8 mouse cellular contexts compared by ENCODE assay signal in genomic region chr10:34282420-34283238, GRCm38 (mm10). TPM values are rescaled to one million over a fixed set of nuclear protein-coding genes. Genes with fewer than 3 reads are reported as not detected.
DNase-seq lines count a peak whose midpoint lies in the region; ATAC-seq and TF ChIP-seq lines count a peak whose summit lies in the region.

No protein-coding gene starts in this region.

- TF ChIP-seq POLR2A in ES-Bruce4 (IDR thresholded peaks at IDR 0.05; ENCODE audit: insufficient read depth, low read length), result no peak

- no peak for TF ChIP-seq CTCF in ES-Bruce4 (IDR thresholded peaks at IDR 0.05; ENCODE audit: low read depth, low read length)

- H3K9ac ChIP-seq in ES-Bruce4 (ENCODE audit: low read depth, poor library complexity, severe bottlenecking), result peak overlapping the region; percentile 87
- H3K9ac ChIP-seq in embryonic facial prominence, embryonic 14.5 days (ENCODE audit: low read depth, low read length), result peak overlapping the region; percentile 94
- peak overlapping the region; percentile 99 for H3K9ac ChIP-seq in heart, embryonic 13.5 days
- peak overlapping the region; percentile 97 for H3K9ac ChIP-seq in kidney, embryonic 16.5 days (replicated peaks; ENCODE audit: low read length)
- peak overlapping the region; percentile 99 for H3K9ac ChIP-seq in liver, embryonic 16.5 days (ENCODE audit: low read depth, low read length)
- peak overlapping the region; percentile 97 for H3K9ac ChIP-seq in neural tube, embryonic 12.5 days

- H3K36me3 ChIP-seq in ES-Bruce4 (ENCODE audit: control insufficient read depth, insufficient read depth, low read length, poor library complexity, severe bottlenecking), result peaks cover 7% of the 10 kb centered on the region
- H3K36me3 ChIP-seq in embryonic facial prominence, embryonic 14.5 days (ENCODE audit: control insufficient read depth, insufficient read depth, low read length), result peaks cover 17% of the 10 kb centered on the region
- H3K36me3 ChIP-seq in heart, embryonic 13.5 days, result peaks cover 13% of the 10 kb centered on the region
- peaks cover 5% of the 10 kb centered on the region; the same call in 1 of the 2 replicates for H3K36me3 ChIP-seq in kidney, embryonic 16.5 days (ENCODE audit: insufficient read depth, low read length)
- H3K36me3 ChIP-seq in liver, embryonic 16.5 days (ENCODE audit: control insufficient read depth, insufficient read depth), result peaks cover 5% of the 10 kb centered on the region
- H3K36me3 ChIP-seq in neural tube, embryonic 12.5 days, result peaks cover 6% of the 10 kb centered on the region

- peak; percentile 62 for DNase-seq in adrenal gland, postnatal 25 days
- DNase-seq in embryonic facial prominence, embryonic 14.5 days (ENCODE audit: low spot score), result peak; percentile 30
- DNase-seq in thymus, postnatal 25 days, result no peak

- ATAC-seq in embryonic facial prominence, embryonic 14.5 days (ENCODE audit: low read depth), result peak; percentile 19
- ATAC-seq in heart, embryonic 13.5 days (ENCODE audit: extremely low read depth, insufficient number of reproducible peaks, low FRiP score, low TSS enrichment), result peak; percentile 60
- peak; percentile 57 for ATAC-seq in kidney, embryonic 16.5 days (ENCODE audit: low FRiP score, low TSS enrichment)
- ATAC-seq in liver, embryonic 16.5 days (ENCODE audit: low read depth), result peak; percentile 37
- ATAC-seq in neural tube, embryonic 12.5 days (ENCODE audit: low FRiP score, low read depth), result peak; percentile 52

- H3K4me1 ChIP-seq in ES-Bruce4 (ENCODE audit: control insufficient read depth, insufficient read depth, low read length), result no peaks in the 10 kb centered on the region
- H3K4me1 ChIP-seq in embryonic facial prominence, embryonic 14.5 days (ENCODE audit: control insufficient read depth, insufficient read depth, low read length), result peaks cover 18% of the 10 kb centered on the region
- H3K4me1 ChIP-seq in heart, embryonic 13.5 days, result peaks cover 27% of the 10 kb centered on the region
- H3K4me1 ChIP-seq in kidney, embryonic 16.5 days (ENCODE audit: insufficient read depth, low read length), result peaks cover 18% of the 10 kb centered on the region
- peaks cover 13% of the 10 kb centered on the region for H3K4me1 ChIP-seq in liver, embryonic 16.5 days (ENCODE audit: control insufficient read depth, low read depth, low read length)
- H3K4me1 ChIP-seq in neural tube, embryonic 12.5 days, result peaks cover 13% of the 10 kb centered on the region

- no peaks in the 10 kb centered on the region for H3K27me3 ChIP-seq in ES-Bruce4 (ENCODE audit: control insufficient read depth, insufficient read depth, low read length, poor library complexity, severe bottlenecking)
- H3K27me3 ChIP-seq in embryonic facial prominence, embryonic 14.5 days (replicated peaks; ENCODE audit: control insufficient read depth, insufficient read depth, low read length), result no peaks in the 10 kb centered on the region
- H3K27me3 ChIP-seq in heart, embryonic 13.5 days (replicated peaks), result no peaks in the 10 kb centered on the region
- no peaks in the 10 kb centered on the region for H3K27me3 ChIP-seq in kidney, embryonic 16.5 days (ENCODE audit: insufficient read depth, low read length)
- H3K27me3 ChIP-seq in liver, embryonic 16.5 days (ENCODE audit: control insufficient read depth, insufficient read depth, low read depth, low read length), result no peaks in the 10 kb centered on the region
- no peaks in the 10 kb centered on the region for H3K27me3 ChIP-seq in neural tube, embryonic 12.5 days (replicated peaks)

- no peak for TF ChIP-seq EP300 in ES-Bruce4 (IDR thresholded peaks at IDR 0.05; ENCODE audit: insufficient read depth, low read depth, low read length)

- H3K4me3 ChIP-seq in ES-Bruce4 (ENCODE audit: low read depth, low read length), result peak overlapping the region; percentile 88
- peak overlapping the region; percentile 86 for H3K4me3 ChIP-seq in embryonic facial prominence, embryonic 14.5 days (ENCODE audit: low read depth, low read length)
- peak overlapping the region; percentile 97 for H3K4me3 ChIP-seq in heart, embryonic 13.5 days
- H3K4me3 ChIP-seq in kidney, embryonic 16.5 days (ENCODE audit: low read length), result peak overlapping the region; percentile 98
- peak overlapping the region; percentile 97 for H3K4me3 ChIP-seq in liver, embryonic 16.5 days (ENCODE audit: low read depth, low read length)
- H3K4me3 ChIP-seq in neural tube, embryonic 12.5 days, result peak overlapping the region; percentile 96

- no peaks in the 10 kb centered on the region for H3K9me3 ChIP-seq in ES-Bruce4 (replicated peaks; ENCODE audit: control insufficient read depth, insufficient read depth, low read length, poor library complexity, severe bottlenecking)
- H3K9me3 ChIP-seq in embryonic facial prominence, embryonic 14.5 days (ENCODE audit: control insufficient read depth, low read length), result no peaks in the 10 kb centered on the region
- H3K9me3 ChIP-seq in heart, embryonic 13.5 days, result no peaks in the 10 kb centered on the region
- no peaks in the 10 kb centered on the region for H3K9me3 ChIP-seq in kidney, embryonic 16.5 days (ENCODE audit: low read length)
- H3K9me3 ChIP-seq in liver, embryonic 16.5 days (replicated peaks; ENCODE audit: control insufficient read depth, low read length), result no peaks in the 10 kb centered on the region
- H3K9me3 ChIP-seq in neural tube, embryonic 12.5 days, result no peaks in the 10 kb centered on the region

- H3K4me2 ChIP-seq in embryonic facial prominence, embryonic 14.5 days (ENCODE audit: low read depth, low read length), result peak overlapping the region; percentile 79
- H3K4me2 ChIP-seq in heart, embryonic 13.5 days, result peak overlapping the region; percentile 97
- H3K4me2 ChIP-seq in kidney, embryonic 16.5 days (replicated peaks; ENCODE audit: low read depth, low read length), result peak overlapping the region; percentile 90
- H3K4me2 ChIP-seq in liver, embryonic 16.5 days (ENCODE audit: low read depth, low read length), result peak overlapping the region; percentile 73
- H3K4me2 ChIP-seq in neural tube, embryonic 12.5 days (replicated peaks), result peak overlapping the region; percentile 86

- no peak overlapping the region for H3K27ac ChIP-seq in ES-Bruce4 (ENCODE audit: insufficient read depth, low read length)
- peak overlapping the region; percentile 86 for H3K27ac ChIP-seq in embryonic facial prominence, embryonic 14.5 days (replicated peaks; ENCODE audit: low read depth, low read length)
- peak overlapping the region; percentile 88 for H3K27ac ChIP-seq in heart, embryonic 13.5 days (replicated peaks)
- peak overlapping the region; percentile 76 for H3K27ac ChIP-seq in kidney, embryonic 16.5 days (ENCODE audit: low read length)
- peak overlapping the region; percentile 88 for H3K27ac ChIP-seq in liver, embryonic 16.5 days (ENCODE audit: low read length)
- peak overlapping the region; percentile 39; the same call in 1 of the 2 replicates for H3K27ac ChIP-seq in neural tube, embryonic 12.5 days

- 5% methylated on average over 47 of the region's 47 CpGs for WGBS in embryonic facial prominence, embryonic 14.5 days
- WGBS in heart, embryonic 13.5 days, result 3% methylated on average over 47 of the region's 47 CpGs
- WGBS in kidney, embryonic 16.5 days, result 3% methylated on average over 46 of the region's 47 CpGs
- WGBS in liver, embryonic 16.5 days (ENCODE audit: insufficient replicate concordance), result 4% methylated on average over 47 of the region's 47 CpGs
- 4% methylated on average over 47 of the region's 47 CpGs for WGBS in neural tube, embryonic 12.5 days

RNA-seq across cellular contexts. Expression of gene Tspyl1, which starts 0.6 kb away (rescaled TPM):
- polyA plus RNA-seq in ES-Bruce4 (2011; ENCODE audit: insufficient read depth, insufficient read length, low read depth, missing spikeins), result 35.3 and 36.8 TPM in 2 replicates
- 59.9 and 66.6 TPM in 2 replicates for total RNA-seq in adrenal gland, postnatal 25 days (2021)
- 43.8 and 45.7 TPM in 2 replicates for polyA plus RNA-seq in embryonic facial prominence, embryonic 14.5 days (2014; fragmentation: Nextera tagmentation; extraction: Ambion mirVana)
- polyA plus RNA-seq in heart, embryonic 13.5 days (2015; fragmentation: Nextera tagmentation; extraction: Ambion mirVana), result 67.7 and 71.6 TPM in 2 replicates
- polyA plus RNA-seq in kidney, embryonic 16.5 days (2015; fragmentation: Nextera tagmentation; extraction: Ambion mirVana), result 54.9 and 62.6 TPM in 2 replicates
- polyA plus RNA-seq in liver, embryonic 16.5 days (2015; fragmentation: Nextera tagmentation; extraction: Ambion mirVana), result 22.5 and 24.5 TPM in 2 replicates
- 138 and 142 TPM in 2 replicates for polyA plus RNA-seq in neural tube, embryonic 12.5 days (2016; fragmentation: Nextera tagmentation; extraction: Ambion mirVana)

RNA-seq across cellular contexts. Expression of gene Tspyl4, which starts 14.6 kb away (rescaled TPM):
- polyA plus RNA-seq in ES-Bruce4 (2011; ENCODE audit: insufficient read depth, insufficient read length, low read depth, missing spikeins), result 1.2 and 1.8 TPM in 2 replicates
- total RNA-seq in adrenal gland, postnatal 25 days (2021), result 13.6 and 15.0 TPM in 2 replicates
- 11.8 and 12.0 TPM in 2 replicates for polyA plus RNA-seq in embryonic facial prominence, embryonic 14.5 days (2014; fragmentation: Nextera tagmentation; extraction: Ambion mirVana)
- 16.9 and 19.7 TPM in 2 replicates for polyA plus RNA-seq in heart, embryonic 13.5 days (2015; fragmentation: Nextera tagmentation; extraction: Ambion mirVana)
- polyA plus RNA-seq in kidney, embryonic 16.5 days (2015; fragmentation: Nextera tagmentation; extraction: Ambion mirVana), result 10.7 and 12.3 TPM in 2 replicates
- 0.39 and 0.71 TPM in 2 replicates for polyA plus RNA-seq in liver, embryonic 16.5 days (2015; fragmentation: Nextera tagmentation; extraction: Ambion mirVana)
- polyA plus RNA-seq in neural tube, embryonic 12.5 days (2016; fragmentation: Nextera tagmentation; extraction: Ambion mirVana), result 143 and 153 TPM in 2 replicates
